In the genomic region with DNA sequence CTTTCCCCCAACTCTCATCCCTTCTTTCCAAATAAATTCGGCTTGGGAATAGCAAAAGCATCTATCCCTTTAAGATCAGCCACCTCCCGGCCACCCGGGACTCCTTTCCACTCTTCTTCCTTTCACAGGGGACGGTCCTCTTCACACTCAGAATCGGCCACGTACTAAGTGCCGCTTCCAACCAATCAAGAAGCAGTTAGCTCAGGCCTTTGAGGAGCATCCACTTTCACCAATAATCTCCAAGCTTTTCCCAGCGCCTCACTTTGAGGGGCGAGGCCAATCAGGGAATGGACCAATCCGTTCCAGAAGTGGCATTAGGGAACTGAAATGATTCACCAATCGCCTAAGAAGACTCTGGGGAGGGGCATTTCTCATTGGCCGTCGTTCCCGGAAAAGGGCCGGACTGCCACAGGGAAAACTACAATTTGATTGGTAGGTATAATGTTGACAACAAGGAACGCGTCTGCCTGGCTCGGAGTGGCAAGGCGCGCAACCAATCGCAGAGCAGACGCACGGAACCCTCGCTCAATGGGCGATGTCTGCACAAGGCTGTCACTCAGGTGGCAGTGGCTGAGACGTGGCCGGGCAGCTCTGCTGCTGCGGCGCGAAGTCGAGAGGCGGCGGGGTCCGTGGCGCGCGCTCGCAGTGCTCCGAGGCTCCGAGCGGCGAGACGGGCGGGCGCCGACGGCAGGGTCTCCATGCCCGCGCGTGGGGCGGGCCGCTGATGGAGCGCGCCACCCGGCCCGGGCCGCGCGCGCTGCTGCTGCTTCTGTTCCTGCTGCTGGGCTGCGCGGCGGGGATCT, we compare ENCODE assay signal across 1 mouse cellular context.
TF ChIP-seq lines count a peak whose summit lies in the region.

A gene (plus strand): TSS at position 514 of the 803 bp plus-strand sequence.

TF ChIP-seq in myocyte, 11 proteins besides CTCF, POLR2A, EP300 and RAD21 (continued from another document):
- TF ChIP-seq MYOG (IDR thresholded peaks at IDR 0.05; ENCODE audit: control insufficient read depth in 1 of 3, insufficient read depth in 1 of 3, insufficient read length in 2 of 3, low read depth in 2 of 3) (peak in 1 of 3 experiments; percentile 8), MYOD1 (IDR thresholded peaks at IDR 0.05; ENCODE audit: control insufficient read depth in 1 of 3, insufficient read length in 2 of 3, low read depth in 2 of 3) (peak in 1 of 3 experiments; percentile 26), REST (IDR thresholded peaks at IDR 0.05; ENCODE audit: insufficient read depth, insufficient read length) (no peak), MAX (IDR thresholded peaks at IDR 0.05; ENCODE audit: low read depth) (no peak)
